Mouse (Mus musculus) CD4-positive, CD25-positive, alpha-beta regulatory T cell (primary cell): ENCODE data around the gene Nolc1. TPM values are rescaled to one million over a fixed set of nuclear protein-coding genes. Genes with fewer than 3 reads are reported as not detected.

Experiments used
- polyA plus RNA-seq: library from polyadenylated mRNA; unstranded; fragments of 100-300 nt; shearing (Covaris generic); gene quantifications from one replicate; pipeline ENCODE4 v1.2.1, GENCODE M21; 2017

Gene Nolc1
- polyA plus RNA-seq, result 93.6 TPM

GRCm38 (mm10) chr19:46075616-46076607 is at the start of gene Nolc1:
Gene Nolc1, plus strand, starts transcription at chr19:46075863.

GRCm38 (mm10) chr19:46044271-46044992 is 31.2 kb upstream of the Nolc1 start, which contains the start of gene Pprc1:
Gene Pprc1, plus strand, starts transcription at chr19:46044886.

GRCm38 (mm10) chr19:46044993-46045695 is 30.5 kb upstream of the Nolc1 start, which contains the start of gene Ldb1:
Gene Ldb1, minus strand, starts transcription at chr19:46045214.

GRCm38 (mm10) chr19:46131694-46132525 is 56.2 kb downstream of the Nolc1 start, which contains the start of gene Elovl3:
Gene Elovl3, plus strand, starts transcription at chr19:46131897.

Other genes with a start within 250 kb of the Nolc1 start
- gene Armh3, start 77.4 kb upstream of the Nolc1 start, polyA plus RNA-seq, result 12.8 TPM
- gene Hps6, start 72.4 kb upstream of the Nolc1 start, polyA plus RNA-seq, result 15.3 TPM
- gene Pprc1, start 31.0 kb upstream of the Nolc1 start, polyA plus RNA-seq, result 51.6 TPM
- gene Ldb1, start 30.6 kb upstream of the Nolc1 start, polyA plus RNA-seq, result 295 TPM
- not detected for gene Elovl3, start 56.0 kb downstream of the Nolc1 start, polyA plus RNA-seq
- gene Pitx3, start 72.5 kb downstream of the Nolc1 start, polyA plus RNA-seq, result not detected
- gene Gbf1, start 76.6 kb downstream of the Nolc1 start, polyA plus RNA-seq, result 55.6 TPM
- 93.7 TPM for gene Nfkb2, start 228.5 kb downstream of the Nolc1 start, polyA plus RNA-seq